Mouse (Mus musculus) hindbrain, postnatal 0 days (tissue): ENCODE measurements around the gene Birc5. TPM values are rescaled to one million over a fixed set of nuclear protein-coding genes. Genes with fewer than 3 reads are reported as not detected.

Experiments used
- ATAC-seq: fragments of 200-750 bp; cut with Nextera tagmentation; 2 replicates; pipeline ENCODE4 v1.8.0; 2017; ENCODE audit warnings: mild to moderate bottlenecking, moderate TSS enrichment, moderate library complexity
- DNase-seq: peaks from one replicate; pipeline ENCODE4 v3.0.0-alpha.2; 2015; ENCODE audit warnings: low spot score
- H3K27ac ChIP-seq: fragments of 300-500 bp; sonication (generic); 2 replicates; pipeline ENCODE4 v1.5.1; 2014; ENCODE audit warnings: mild to moderate bottlenecking
- H3K27me3 ChIP-seq: fragments of 300-500 bp; sonication (generic); 2 replicates; pipeline ENCODE4 v1.6.1; 2014; ENCODE audit warnings: low read length, mixed read lengths; ENCODE audit not compliant: insufficient read depth
- H3K36me3 ChIP-seq: fragments of 300-500 bp; sonication (generic); 2 replicates; pipeline ENCODE4 v1.6.1; 2014; ENCODE audit warnings: low read length, mixed read lengths; ENCODE audit not compliant: insufficient read depth
- H3K4me1 ChIP-seq: fragments of 300-500 bp; sonication (generic); 2 replicates; pipeline ENCODE4 v1.6.1; 2014; ENCODE audit warnings: antibody characterized with exemption, low read length, mixed read lengths; ENCODE audit not compliant: insufficient read depth
- H3K4me2 ChIP-seq: fragments of 300-500 bp; sonication (generic); 2 replicates; pipeline ENCODE4 v1.6.1; 2014; ENCODE audit warnings: low read depth, mild to moderate bottlenecking, low read length, moderate library complexity, mixed read lengths
- H3K4me3 ChIP-seq: fragments of 300-500 bp; sonication (generic); 2 replicates; pipeline ENCODE4 v1.5.1; 2014; ENCODE audit warnings: low read length
- H3K9ac ChIP-seq: fragments of 300-500 bp; sonication (generic); replicated peaks from 2 replicates; pipeline ENCODE4 v1.6.1; 2014; ENCODE audit warnings: mild to moderate bottlenecking, low read length, moderate library complexity, mixed read lengths
- H3K9me3 ChIP-seq: fragments of 300-500 bp; sonication (generic); 2 replicates; pipeline ENCODE4 v1.6.1; 2016; ENCODE audit warnings: low read length, mixed read lengths
- CTCF ChIP-seq: IDR thresholded peaks from 2 replicates; pipeline ENCODE4 v1.5.1; 2016; ENCODE audit warnings: antibody characterized with exemption, control low read depth, low read depth
- WGBS: fragments of 180-500 bp; shearing (Covaris S2); extraction: QIAGEN DNeasy Blood & Tissue Kit; methylation state at CpG from one replicate; pipeline ENCODE4 v1.1.7; 2014; 5-methylcytosine and 5-hydroxymethylcytosine counted together
- polyA plus RNA-seq: library from polyadenylated mRNA; unstranded; fragments of >200 nt; fragmentation: Nextera tagmentation; extraction: Ambion mirVana; gene quantifications from 2 replicates; pipeline ENCODE4 v1.2.1, GENCODE M21; 2015
- total RNA-seq: library from RNA; depleted of rRNA; stranded (reverse); fragments of >200 nt; gene quantifications from 2 replicates; pipeline ENCODE4 v1.2.3, GENCODE M21; 2014; rRNA removed

Birc5 gene
- total RNA-seq (5.6 and 14.6 TPM in 2 replicates), polyA plus RNA-seq (45.3 and 50.4 TPM in 2 replicates)

- H3K4me3 ChIP-seq: peak within 1 kb of the TSS; percentile 60
- peak; percentile 97 for ATAC-seq
- no peak for TF ChIP-seq CTCF
- H3K4me1 ChIP-seq: peaks cover 17% of the 10 kb centered on the region; the same call in 1 of the 2 replicates
- no peaks in the 10 kb centered on the region for H3K9me3 ChIP-seq
- H3K4me2 ChIP-seq: peak within 1 kb of the TSS; percentile 90
- no peaks in the 10 kb centered on the region for H3K27me3 ChIP-seq
- peak within 1 kb of the TSS; percentile 98 for H3K27ac ChIP-seq
- peak within 1 kb of the TSS; percentile 84 for H3K9ac ChIP-seq
- WGBS: under 1% methylated on average over 51 of the region's 51 CpGs
- H3K36me3 ChIP-seq: no peaks in the 10 kb centered on the region
- DNase-seq: peak; percentile 98
These were observed at the start of gene Birc5 for GRCm38 (mm10) chr11:117848985-117849671. Gene Birc5 (plus strand): TSS chr11:117849251.

- TF ChIP-seq CTCF: no peak
- Histone ChIP-seq H3K27me3 (no peaks in the 10 kb centered on the region), H3K4me3 (no peak overlapping the region), H3K9me3 (no peaks in the 10 kb centered on the region), H3K27ac (no peak overlapping the region), H3K36me3 (no peaks in the 10 kb centered on the region), H3K9ac (no peak overlapping the region), H3K4me2 (no peak overlapping the region), H3K4me1 (no peaks in the 10 kb centered on the region)
- no peak for DNase-seq
- 74% methylated on average over 7 of the region's 7 CpGs for WGBS
- ATAC-seq: no peak
These were observed 49.0 kb upstream of the Birc5 start for GRCm38 (mm10) chr11:117800038-117800437.

GRCm38 (mm10) chr11:117801650-117802049 lies 47.4 kb upstream of the Birc5 start:
- no peak overlapping the region for H3K9ac ChIP-seq
- no peaks in the 10 kb centered on the region for H3K36me3 ChIP-seq
- no peaks in the 10 kb centered on the region for H3K27me3 ChIP-seq
- no peak for ATAC-seq
- TF ChIP-seq CTCF: no peak
- H3K9me3 ChIP-seq: no peaks in the 10 kb centered on the region
- H3K27ac ChIP-seq: no peak overlapping the region
- WGBS: 83% methylated on average over 7 of the region's 7 CpGs
- H3K4me2 ChIP-seq: no peak overlapping the region
- no peak overlapping the region for H3K4me3 ChIP-seq
- no peaks in the 10 kb centered on the region for H3K4me1 ChIP-seq
- no peak for DNase-seq

- Histone ChIP-seq H3K27ac (no peak overlapping the region), H3K4me1 (no peaks in the 10 kb centered on the region), H3K9me3 (no peaks in the 10 kb centered on the region), H3K9ac (no peak overlapping the region), H3K27me3 (no peaks in the 10 kb centered on the region), H3K4me3 (no peak overlapping the region), H3K36me3 (no peaks in the 10 kb centered on the region), H3K4me2 (no peak overlapping the region)
- no peak for TF ChIP-seq CTCF
- 97% methylated on average over 3 of the region's 3 CpGs for WGBS
- DNase-seq: no peak
- no peak for ATAC-seq
These were observed 45.8 kb upstream of the Birc5 start for GRCm38 (mm10) chr11:117803166-117803688.

- Histone ChIP-seq H3K27me3 (no peaks in the 10 kb centered on the region), H3K27ac (no peak overlapping the region), H3K4me2 (no peak overlapping the region), H3K9ac (no peak overlapping the region), H3K4me3 (no peak overlapping the region), H3K36me3 (no peaks in the 10 kb centered on the region), H3K4me1 (peaks cover 12% of the 10 kb centered on the region), H3K9me3 (no peaks in the 10 kb centered on the region)
- WGBS: 94% methylated on average over 6 of the region's 6 CpGs
- DNase-seq (no peak), ATAC-seq (no peak)
- no peak for TF ChIP-seq CTCF
These were observed 42.3 kb upstream of the Birc5 start for GRCm38 (mm10) chr11:117806781-117807180.

DNA sequence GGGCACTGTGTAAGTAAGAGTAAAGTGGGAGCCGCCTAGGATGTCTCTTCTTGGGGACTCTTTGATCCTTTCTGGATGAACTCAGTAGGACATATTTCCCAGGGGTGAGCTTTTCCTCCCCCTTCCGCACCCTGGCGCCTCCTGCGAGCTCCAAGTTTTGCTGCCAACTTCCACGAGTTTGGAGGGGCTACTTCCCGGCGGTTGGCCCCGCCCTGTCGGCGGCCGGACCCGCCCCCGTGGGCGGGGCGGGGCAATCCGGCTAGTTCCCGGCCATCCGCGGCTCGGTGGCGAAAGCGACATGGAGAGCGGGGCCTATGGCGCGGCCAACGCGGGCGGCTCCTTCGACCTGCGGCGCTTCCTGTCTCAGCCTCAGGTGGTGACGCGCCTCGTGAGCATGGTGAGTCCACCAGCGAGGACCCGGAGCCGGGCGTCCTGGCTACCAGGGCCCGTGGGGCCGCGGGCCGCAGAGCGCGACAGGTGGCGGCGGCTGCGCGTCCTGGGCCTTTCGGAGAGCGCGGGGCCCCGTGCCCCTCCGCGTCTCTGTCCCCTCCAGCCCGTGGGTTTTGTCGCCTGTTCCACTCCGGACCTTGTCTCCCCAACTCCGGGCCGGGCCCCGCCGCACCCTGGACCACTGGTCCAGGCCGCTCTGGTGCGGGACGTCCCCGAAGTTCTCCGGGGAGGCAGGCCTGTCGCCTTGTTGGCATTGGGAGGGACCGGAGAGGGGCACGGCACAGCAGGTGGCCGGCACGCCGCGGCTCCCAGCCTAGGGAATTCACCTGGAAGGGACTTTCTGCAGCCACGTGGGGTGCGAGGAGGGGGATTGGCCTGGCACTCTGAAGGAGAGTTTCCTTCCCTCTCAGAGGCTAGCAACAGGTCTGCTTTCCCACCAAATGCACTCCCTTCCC lies 39.4 kb upstream of the Birc5 start, which contains the start of the genes Gm20708 and Syngr2:
TSS of gene Gm20708 (plus strand) at position 262 of the 905 bp plus-strand sequence.
TSS of gene Syngr2 (plus strand) at position 262 of the 905 bp plus-strand sequence.
- peak; percentile 69; the same call in 1 of the 2 replicates for ATAC-seq
- Histone ChIP-seq H3K36me3 (no peaks in the 10 kb centered on the region), H3K9ac (peak within 1 kb of the TSS; percentile 61), H3K27ac (peak within 1 kb of the TSS; percentile 62; the same call in 1 of the 2 replicates), H3K9me3 (no peaks in the 10 kb centered on the region), H3K27me3 (no peaks in the 10 kb centered on the region), H3K4me2 (peak within 1 kb of the TSS; percentile 100), H3K4me3 (peak within 1 kb of the TSS; percentile 74), H3K4me1 (peaks cover 12% of the 10 kb centered on the region)
- no peak for TF ChIP-seq CTCF
- WGBS: under 1% methylated on average over 71 of the region's 75 CpGs
- peak; percentile 86 for DNase-seq
